ENCODE assay signal across 16 mouse cellular contexts in genomic region chr12:8901934-8902333, GRCm38 (mm10). TPM values are rescaled to one million over a fixed set of nuclear protein-coding genes. Genes with fewer than 3 reads are reported as not detected.
"Had no signal": no experiment of that assay in that cellular context is flagged by ENCODE, and none has a peak within 500 bp of the region (broad histone marks: within the 10 kb centered on the region; RNA-seq: fewer than 3 reads in every experiment).

No protein-coding gene starts in this region.

- H3K4me2 ChIP-seq: liver, embryonic 13.5 days; lung, embryonic 15.5 days; neural tube, embryonic 13.5 days had no signal

- H3K9ac ChIP-seq: liver, embryonic 13.5 days; liver, postnatal 0 days; lung, embryonic 15.5 days; neural tube, embryonic 13.5 days had no signal

- DNase-seq: kidney, postnatal 14 days; liver; liver, embryonic 13.5 days; liver, postnatal 0 days; lung, postnatal 14 days; midbrain, embryonic 14.5 days; right cerebral cortex, postnatal 25 days; thymus, postnatal 4 days had no signal

- H3K27me3 ChIP-seq: liver, embryonic 13.5 days; lung, embryonic 15.5 days; neural tube, embryonic 13.5 days had no signal

- H3K4me3 ChIP-seq: left cerebral cortex, adult 2 months; liver, embryonic 13.5 days; lung, embryonic 15.5 days; neural tube, embryonic 13.5 days had no signal

- H3K27ac ChIP-seq: left cerebral cortex, adult 2 months; liver, embryonic 13.5 days; lung, embryonic 15.5 days; macrophage; neural tube, embryonic 13.5 days had no signal

- H3K9me3 ChIP-seq: liver, embryonic 13.5 days; lung, embryonic 15.5 days; neural tube, embryonic 13.5 days had no signal

- H3K36me3 ChIP-seq: liver, embryonic 13.5 days; lung, embryonic 15.5 days; neural tube, embryonic 13.5 days had no signal

RNA-seq across cellular contexts. Expression of gene Matn3, which starts 45.8 kb away (rescaled TPM):
- total RNA-seq: layer of hippocampus, postnatal 25 days; monocyte, adult 5-6 weeks had no signal
- polyA plus RNA-seq: large intestine, adult 2 months; liver, postnatal 0 days; macrophage; small intestine, adult 2 months had no signal
